Mouse (Mus musculus): ENCODE data around the gene Pgpep1l. TPM values are rescaled to one million over a fixed set of nuclear protein-coding genes. Genes with fewer than 3 reads are reported as not detected.

Pgpep1l gene
- polyA plus RNA-seq, 2 experiments, result 0.19 to 0.80 TPM

GRCm38 (mm10) chr7:68205776-68206427, 58.1 kb downstream of the Pgpep1l start:
- H3K9ac ChIP-seq (ENCODE audit: low read depth, low read length, severe bottlenecking), result no peak overlapping the region
- no peaks in the 10 kb centered on the region for H3K4me1 ChIP-seq (ENCODE audit: control insufficient read depth, insufficient read depth, low read length)
- no peak overlapping the region for H3K4me2 ChIP-seq (replicated peaks; ENCODE audit: low read depth, low read length, severe bottlenecking)
- H3K9me3 ChIP-seq (ENCODE audit: control insufficient read depth, low read length), result no peaks in the 10 kb centered on the region
- H3K4me3 ChIP-seq (replicated peaks; ENCODE audit: low read length), result no peak overlapping the region
- peaks cover 98% of the 10 kb centered on the region for H3K36me3 ChIP-seq (ENCODE audit: control insufficient read depth, insufficient read depth, low read length)
- no peaks in the 10 kb centered on the region for H3K27me3 ChIP-seq (ENCODE audit: control insufficient read depth, insufficient read depth, low read length)
- WGBS, result 92% methylated on average over 8 of the region's 8 CpGs
- no peak for DNase-seq (ENCODE audit: low spot score)
- H3K27ac ChIP-seq (replicated peaks; ENCODE audit: low read depth, low read length), result no peak overlapping the region
- no peak for TF ChIP-seq POLR2A (IDR thresholded peaks at IDR 0.05; ENCODE audit: borderline replicate concordance, extremely low read depth, insufficient read depth, insufficient read length)
- ATAC-seq (ENCODE audit: low FRiP score, low read depth), result no peak

DNA sequence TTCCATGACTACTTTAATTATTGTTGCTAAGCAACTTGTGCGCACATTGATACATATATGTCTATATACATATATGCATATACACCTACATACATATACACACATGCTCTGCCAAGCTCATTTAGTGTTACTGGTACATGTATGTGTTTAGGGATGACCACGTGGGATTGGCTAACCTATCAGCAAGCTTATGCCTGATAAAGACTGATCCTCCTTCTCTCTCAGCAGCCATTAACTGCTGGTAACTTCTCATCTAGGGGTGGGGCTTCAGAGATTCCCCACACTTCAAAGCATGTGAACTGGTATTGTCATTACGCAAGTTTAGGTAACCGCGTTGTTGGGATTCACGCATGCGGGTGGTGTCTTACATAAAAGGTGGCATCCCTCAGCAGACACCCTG, 64.4 kb downstream of the Pgpep1l start:
- Histone ChIP-seq H3K27me3 (ENCODE audit: control insufficient read depth, insufficient read depth, low read length) (no peaks in the 10 kb centered on the region), H3K9ac (ENCODE audit: low read depth, low read length, severe bottlenecking) (no peak overlapping the region), H3K4me1 (ENCODE audit: control insufficient read depth, insufficient read depth, low read length) (no peaks in the 10 kb centered on the region), H3K36me3 (ENCODE audit: control insufficient read depth, insufficient read depth, low read length) (peaks cover 89% of the 10 kb centered on the region), H3K9me3 (ENCODE audit: control insufficient read depth, low read length) (no peaks in the 10 kb centered on the region), H3K27ac (replicated peaks; ENCODE audit: low read depth, low read length) (no peak overlapping the region), H3K4me3 (replicated peaks; ENCODE audit: low read length) (no peak overlapping the region), H3K4me2 (replicated peaks; ENCODE audit: low read depth, low read length, severe bottlenecking) (no peak overlapping the region)
- DNase-seq (ENCODE audit: low spot score) (no peak), ATAC-seq (ENCODE audit: low FRiP score, low read depth) (no peak)
- over 99% methylated on average over 7 of the region's 7 CpGs for WGBS
- no peak for TF ChIP-seq POLR2A (IDR thresholded peaks at IDR 0.05; ENCODE audit: borderline replicate concordance, extremely low read depth, insufficient read depth, insufficient read length)

DNA sequence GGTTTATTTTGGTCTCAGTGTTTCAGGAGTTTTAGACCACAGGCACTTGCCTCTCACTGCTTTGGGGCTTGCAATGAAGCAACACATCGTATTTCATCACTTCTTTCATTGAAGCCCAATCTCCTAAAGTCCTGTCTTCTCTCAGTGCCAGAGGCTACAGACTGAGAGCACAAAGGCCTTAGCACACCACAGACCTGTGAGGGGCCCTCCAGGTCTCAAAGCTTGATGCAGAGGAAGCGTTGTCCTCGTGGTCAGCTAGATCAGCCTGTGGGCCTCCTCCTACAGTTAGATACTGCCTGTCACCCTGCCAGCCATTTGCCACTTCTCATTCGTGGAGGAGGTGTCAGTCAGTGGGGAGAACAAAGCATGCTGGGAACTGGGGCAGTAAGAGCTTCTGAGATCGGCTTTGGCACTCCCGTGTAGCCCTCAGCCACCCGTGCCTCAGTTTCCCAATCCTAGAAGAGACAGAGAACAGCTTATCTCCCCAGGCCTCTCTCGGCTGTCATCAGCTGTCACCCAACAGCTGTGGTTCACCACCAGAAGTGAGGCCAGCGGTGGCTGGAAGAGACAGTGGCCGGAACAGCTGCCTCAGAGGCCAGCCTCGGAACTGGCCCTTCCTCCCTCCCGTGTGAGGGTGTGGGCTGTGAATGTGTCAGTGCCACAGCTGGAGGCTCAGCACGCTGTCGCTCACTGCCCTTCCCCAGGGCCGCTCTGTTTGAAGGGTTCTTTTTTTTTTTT, 69.9 kb downstream of the Pgpep1l start:
- DNase-seq (ENCODE audit: low spot score) (no peak), ATAC-seq (ENCODE audit: low FRiP score, low read depth) (peak; percentile 9; the same call in 1 of the 2 replicates)
- Histone ChIP-seq H3K27me3 (ENCODE audit: control insufficient read depth, insufficient read depth, low read length) (no peaks in the 10 kb centered on the region), H3K36me3 (ENCODE audit: control insufficient read depth, insufficient read depth, low read length) (peaks cover 98% of the 10 kb centered on the region), H3K9me3 (ENCODE audit: control insufficient read depth, low read length) (no peaks in the 10 kb centered on the region), H3K4me2 (replicated peaks; ENCODE audit: low read depth, low read length, severe bottlenecking) (no peak overlapping the region), H3K27ac (replicated peaks; ENCODE audit: low read depth, low read length) (no peak overlapping the region), H3K9ac (ENCODE audit: low read depth, low read length, severe bottlenecking) (no peak overlapping the region), H3K4me1 (ENCODE audit: control insufficient read depth, insufficient read depth, low read length) (no peaks in the 10 kb centered on the region), H3K4me3 (replicated peaks; ENCODE audit: low read length) (no peak overlapping the region)
- WGBS, result 81% methylated on average over 15 of the region's 15 CpGs
- no peak for TF ChIP-seq POLR2A (IDR thresholded peaks at IDR 0.05; ENCODE audit: borderline replicate concordance, extremely low read depth, insufficient read depth, insufficient read length)

DNA sequence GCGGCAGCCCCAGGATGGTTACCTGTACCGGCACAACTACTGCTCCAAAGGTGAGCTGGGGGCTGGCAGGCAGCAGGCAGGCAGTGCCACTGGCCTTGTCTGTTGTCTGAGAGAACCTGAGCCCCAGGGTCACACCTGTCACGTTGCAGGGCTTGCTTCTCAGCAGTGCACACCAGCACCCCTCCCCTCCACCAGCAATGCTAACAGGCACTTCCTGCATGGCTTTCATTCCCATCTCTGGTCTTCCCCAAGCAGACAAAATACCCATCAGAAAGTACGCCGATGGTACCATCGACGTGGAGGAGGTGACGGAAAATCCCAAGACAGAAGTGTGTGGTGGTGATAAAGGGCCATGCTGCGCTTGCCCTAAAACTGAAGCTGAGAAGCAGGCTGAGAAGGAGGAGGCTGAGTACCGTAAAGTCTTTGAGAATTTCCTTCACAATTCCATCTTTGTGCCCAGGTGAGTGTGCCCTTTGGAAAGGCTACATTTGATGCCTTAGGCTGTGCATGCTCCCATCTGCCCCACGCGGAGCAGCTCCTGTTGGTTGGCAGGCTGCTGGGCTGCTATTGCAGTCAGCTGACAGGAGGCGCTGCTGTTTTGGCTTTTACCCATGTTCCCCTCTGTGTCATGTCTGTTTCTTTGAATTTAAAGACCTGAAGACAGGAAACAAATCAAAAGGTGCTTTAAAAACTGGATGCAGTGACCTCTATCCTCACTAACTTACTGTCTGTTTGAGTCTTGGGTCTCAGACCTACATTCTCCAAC, 74.2 kb downstream of the Pgpep1l start:
- DNase-seq (ENCODE audit: low spot score) (no peak), ATAC-seq (ENCODE audit: low FRiP score, low read depth) (no peak)
- Histone ChIP-seq H3K4me2 (replicated peaks; ENCODE audit: low read depth, low read length, severe bottlenecking) (no peak overlapping the region), H3K27me3 (ENCODE audit: control insufficient read depth, insufficient read depth, low read length) (no peaks in the 10 kb centered on the region), H3K27ac (replicated peaks; ENCODE audit: low read depth, low read length) (no peak overlapping the region), H3K4me3 (replicated peaks; ENCODE audit: low read length) (no peak overlapping the region), H3K36me3 (ENCODE audit: control insufficient read depth, insufficient read depth, low read length) (peaks cover 88% of the 10 kb centered on the region), H3K9me3 (ENCODE audit: control insufficient read depth, low read length) (no peaks in the 10 kb centered on the region), H3K4me1 (ENCODE audit: control insufficient read depth, insufficient read depth, low read length) (no peaks in the 10 kb centered on the region), H3K9ac (ENCODE audit: low read depth, low read length, severe bottlenecking) (no peak overlapping the region)
- WGBS, result 91% methylated on average over 13 of the region's 13 CpGs
- TF ChIP-seq POLR2A (IDR thresholded peaks at IDR 0.05; ENCODE audit: borderline replicate concordance, extremely low read depth, insufficient read depth, insufficient read length), result no peak

GRCm38 (mm10) chr7:68189211-68189610, 74.8 kb downstream of the Pgpep1l start:
- Histone ChIP-seq H3K4me2 (replicated peaks; ENCODE audit: low read depth, low read length, severe bottlenecking) (no peak overlapping the region), H3K36me3 (ENCODE audit: control insufficient read depth, insufficient read depth, low read length) (peaks cover 88% of the 10 kb centered on the region), H3K4me3 (replicated peaks; ENCODE audit: low read length) (no peak overlapping the region), H3K9me3 (ENCODE audit: control insufficient read depth, low read length) (no peaks in the 10 kb centered on the region), H3K27me3 (ENCODE audit: control insufficient read depth, insufficient read depth, low read length) (no peaks in the 10 kb centered on the region), H3K4me1 (ENCODE audit: control insufficient read depth, insufficient read depth, low read length) (no peaks in the 10 kb centered on the region), H3K9ac (ENCODE audit: low read depth, low read length, severe bottlenecking) (no peak overlapping the region), H3K27ac (replicated peaks; ENCODE audit: low read depth, low read length) (no peak overlapping the region)
- DNase-seq (ENCODE audit: low spot score) (no peak), ATAC-seq (ENCODE audit: low FRiP score, low read depth) (no peak)
- 91% methylated on average over 6 of the region's 6 CpGs for WGBS
- TF ChIP-seq POLR2A (IDR thresholded peaks at IDR 0.05; ENCODE audit: borderline replicate concordance, extremely low read depth, insufficient read depth, insufficient read length), result no peak

Other genes starting within 250 kb of the Pgpep1l start
- gene Fam169b, start 9.6 kb upstream of the Pgpep1l start, polyA plus RNA-seq (2012; rRNA removed), result 1.9 and 2.5 TPM in 2 replicates
- gene Fam169b, start 9.6 kb upstream of the Pgpep1l start, polyA plus RNA-seq (2014; fragmentation: Nextera tagmentation; extraction: Ambion mirVana), result 1.0 TPM in 2 replicates

Measured in limb, embryonic 14.5 days (tissue).